In the genomic region with DNA sequence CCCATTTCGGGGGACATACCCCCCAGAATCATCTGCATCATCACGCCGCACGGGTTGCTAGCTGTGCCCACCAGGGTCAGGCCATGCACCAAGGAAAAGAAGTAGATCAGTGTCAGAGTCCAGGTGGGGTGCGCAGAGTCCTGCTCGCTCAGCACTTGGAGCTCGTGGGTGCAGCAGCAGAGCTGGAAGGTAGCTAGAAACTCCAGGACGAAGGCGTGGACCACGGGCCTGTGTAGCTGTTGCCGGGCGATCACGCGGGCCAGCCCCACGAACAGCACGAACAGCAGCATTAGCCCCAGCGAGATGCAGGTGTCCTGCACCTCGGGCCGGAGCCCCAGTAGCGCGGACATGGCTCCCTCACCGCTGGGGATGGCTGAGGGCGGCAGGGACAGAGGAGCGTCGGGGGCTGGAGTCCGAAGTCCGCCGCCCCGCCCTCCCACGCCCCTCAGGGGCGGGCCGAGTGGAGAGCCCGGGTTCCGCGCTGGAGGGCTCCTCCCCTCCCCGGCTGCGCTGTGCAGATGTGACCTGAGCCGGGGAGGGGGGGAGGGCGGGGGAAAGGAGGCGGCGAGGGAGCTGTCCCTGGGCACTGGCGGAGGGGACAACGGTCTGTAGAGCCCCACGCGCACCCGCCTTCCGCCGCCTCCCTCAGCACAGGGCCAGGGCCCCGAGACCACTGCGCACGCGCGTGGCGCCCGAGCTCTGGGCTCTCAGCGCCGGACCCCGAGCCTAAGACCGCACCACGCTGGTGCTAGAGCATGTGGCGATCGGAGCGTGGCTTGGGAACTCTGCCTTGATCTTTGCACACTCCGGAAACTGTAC, we compare ENCODE assay signal across 8 mouse cellular contexts. TPM values are rescaled to one million over a fixed set of nuclear protein-coding genes. Genes with fewer than 3 reads are reported as not detected.
A peak's percentile ranks its signal among the peaks of the same experiment; 100 is the strongest.
DNase-seq lines count a peak whose midpoint lies in the region; ATAC-seq and TF ChIP-seq lines count a peak whose summit lies in the region.

A gene (minus strand): TSS at position 652 of the 819 bp plus-strand sequence.

- no peaks in the 10 kb centered on the region for H3K36me3 ChIP-seq in embryonic facial prominence, embryonic 13.5 days
- H3K36me3 ChIP-seq in heart, adult 2 months (ENCODE audit: control insufficient read depth, insufficient read depth, low read length) = no peaks in the 10 kb centered on the region
- no peaks in the 10 kb centered on the region for H3K36me3 ChIP-seq in kidney, adult 2 months (ENCODE audit: control insufficient read depth, insufficient read depth, low read length)
- H3K36me3 ChIP-seq in limb, embryonic 14.5 days (ENCODE audit: control insufficient read depth, insufficient read depth, low read length) = no peaks in the 10 kb centered on the region
- H3K36me3 ChIP-seq in midbrain, embryonic 16.5 days (ENCODE audit: control insufficient read depth, insufficient read depth, low read length) = no peaks in the 10 kb centered on the region

- H3K4me2 ChIP-seq in embryonic facial prominence, embryonic 13.5 days = peak within 1 kb of the TSS; percentile 95
- peak within 1 kb of the TSS; percentile 92 for H3K4me2 ChIP-seq in limb, embryonic 14.5 days (replicated peaks; ENCODE audit: low read depth, low read length, severe bottlenecking)
- peak within 1 kb of the TSS; percentile 93 for H3K4me2 ChIP-seq in midbrain, embryonic 16.5 days (ENCODE audit: low read length)

- ATAC-seq in embryonic facial prominence, embryonic 13.5 days (ENCODE audit: insufficient number of reproducible peaks, insufficient read depth, low FRiP score, low TSS enrichment, low read depth) = peak; percentile 91
- ATAC-seq in limb, embryonic 14.5 days (ENCODE audit: low FRiP score, low read depth) = peak; percentile 95
- peak; percentile 95 for ATAC-seq in midbrain, embryonic 16.5 days

- no peaks in the 10 kb centered on the region for H3K9me3 ChIP-seq in embryonic facial prominence, embryonic 13.5 days
- no peaks in the 10 kb centered on the region for H3K9me3 ChIP-seq in limb, embryonic 14.5 days (ENCODE audit: control insufficient read depth, low read length)
- H3K9me3 ChIP-seq in midbrain, embryonic 16.5 days (replicated peaks; ENCODE audit: control insufficient read depth, low read length, poor library complexity, severe bottlenecking) = no peaks in the 10 kb centered on the region

- intact Hi-C loops in heart, adult 2 months (cut with DNase I) = no loop called here

- peak within 1 kb of the TSS; percentile 60 for H3K4me3 ChIP-seq in embryonic facial prominence, embryonic 13.5 days
- peak within 1 kb of the TSS; percentile 70 for H3K4me3 ChIP-seq in heart, adult 2 months
- peak within 1 kb of the TSS; percentile 80 for H3K4me3 ChIP-seq in kidney, adult 2 months (ENCODE audit: insufficient read depth, low read depth, low read length)
- peak within 1 kb of the TSS; percentile 64 for H3K4me3 ChIP-seq in limb, embryonic 14.5 days (replicated peaks; ENCODE audit: low read length)
- peak within 1 kb of the TSS; percentile 80 for H3K4me3 ChIP-seq in midbrain, embryonic 16.5 days (ENCODE audit: low read depth, low read length)

- TF ChIP-seq EP300 in heart, adult 2 months (IDR thresholded peaks at IDR 0.05; ENCODE audit: insufficient read depth, low read depth, low read length) = 0 out of 2 replicates have a peak, but pooled peaks have one; percentile 6

- 2% methylated on average over 52 of the region's 64 CpGs for WGBS in embryonic facial prominence, embryonic 13.5 days
- WGBS in heart, adult 2 months = under 1% methylated on average over 61 of the region's 64 CpGs
- WGBS in kidney, adult 2 months = 1% methylated on average over 56 of the region's 64 CpGs
- 0% methylated on average over 36 of the region's 64 CpGs for WGBS in limb, embryonic 14.5 days
- 1% methylated on average over 55 of the region's 64 CpGs for WGBS in midbrain, embryonic 16.5 days

- H3K79me2 ChIP-seq in heart, adult 2 months (replicated peaks; ENCODE audit: control insufficient read depth, insufficient read depth, low read length) = no peaks in the 10 kb centered on the region

- no peak within 1 kb of the TSS for H3K27ac ChIP-seq in embryonic facial prominence, embryonic 13.5 days
- peak within 1 kb of the TSS; percentile 63 for H3K27ac ChIP-seq in heart, adult 2 months
- peak within 1 kb of the TSS; percentile 73; the same call in 1 of the 2 replicates for H3K27ac ChIP-seq in kidney, adult 2 months (ENCODE audit: insufficient read depth, low read depth, low read length)
- no peak within 1 kb of the TSS for H3K27ac ChIP-seq in limb, embryonic 14.5 days (replicated peaks; ENCODE audit: low read depth, low read length)
- H3K27ac ChIP-seq in midbrain, embryonic 16.5 days (ENCODE audit: low read length) = peak within 1 kb of the TSS; percentile 15; the same call in 1 of the 2 replicates

- no peak for TF ChIP-seq CTCF in heart, adult 2 months (IDR thresholded peaks at IDR 0.05)
- TF ChIP-seq CTCF in kidney, adult 2 months (conservative IDR thresholded peaks at IDR 0.05; ENCODE audit: insufficient read depth, insufficient read length, low read depth, low read length) = no peak

- peak; percentile 93 for DNase-seq in 416B (ENCODE audit: low read depth)
- peak; percentile 75 to 82 for DNase-seq in adrenal gland, postnatal 4 days (ENCODE audit: low spot score in 2 of 2)
- peak; percentile 93 to 94 for DNase-seq in heart, adult 2 months
- DNase-seq in kidney, adult 2 months = peak; percentile 96
- DNase-seq in limb, embryonic 14.5 days (ENCODE audit: low spot score) = peak; percentile 79
- peak; percentile 72 to 84 for DNase-seq in spleen, postnatal 10 days (ENCODE audit: low spot score in 2 of 2)

- peaks cover 10% of the 10 kb centered on the region for H3K27me3 ChIP-seq in embryonic facial prominence, embryonic 13.5 days
- no peaks in the 10 kb centered on the region for H3K27me3 ChIP-seq in heart, adult 2 months (ENCODE audit: control insufficient read depth, insufficient read depth, low read length)
- no peaks in the 10 kb centered on the region for H3K27me3 ChIP-seq in kidney, adult 2 months (replicated peaks; ENCODE audit: control insufficient read depth, insufficient read depth, low read length)
- H3K27me3 ChIP-seq in limb, embryonic 14.5 days (ENCODE audit: control insufficient read depth, insufficient read depth, low read length) = no peaks in the 10 kb centered on the region
- no peaks in the 10 kb centered on the region; the same call in 1 of the 2 replicates for H3K27me3 ChIP-seq in midbrain, embryonic 16.5 days (ENCODE audit: control insufficient read depth, insufficient read depth, low read depth, low read length)

- TF ChIP-seq POLR2A in heart, adult 2 months (IDR thresholded peaks at IDR 0.05; ENCODE audit: insufficient read depth, low read depth, low read length) = peak; percentile 56
- peak; percentile 67 for TF ChIP-seq POLR2A in kidney, adult 2 months (IDR thresholded peaks at IDR 0.05; ENCODE audit: low read depth, low read length)
- no peak for TF ChIP-seq POLR2A in limb, embryonic 14.5 days (IDR thresholded peaks at IDR 0.05; ENCODE audit: borderline replicate concordance, extremely low read depth, insufficient read depth, insufficient read length)

- peak within 1 kb of the TSS; percentile 77 for H3K9ac ChIP-seq in embryonic facial prominence, embryonic 13.5 days
- H3K9ac ChIP-seq in heart, adult 2 months (ENCODE audit: low read depth, low read length) = peak within 1 kb of the TSS; percentile 72
- peak within 1 kb of the TSS; percentile 64 for H3K9ac ChIP-seq in limb, embryonic 14.5 days (ENCODE audit: low read depth, low read length, severe bottlenecking)
- H3K9ac ChIP-seq in midbrain, embryonic 16.5 days (ENCODE audit: low read depth, low read length) = peak within 1 kb of the TSS; percentile 82

- H3K4me1 ChIP-seq in embryonic facial prominence, embryonic 13.5 days = peaks cover 10% of the 10 kb centered on the region
- peaks cover 3% of the 10 kb centered on the region; the same call in 1 of the 2 replicates for H3K4me1 ChIP-seq in heart, adult 2 months (ENCODE audit: control insufficient read depth, insufficient read depth, low read length)
- peaks cover 3% of the 10 kb centered on the region; the same call in 1 of the 2 replicates for H3K4me1 ChIP-seq in kidney, adult 2 months (ENCODE audit: control insufficient read depth, insufficient read depth, low read length)
- H3K4me1 ChIP-seq in limb, embryonic 14.5 days (ENCODE audit: control insufficient read depth, insufficient read depth, low read length) = peaks cover 6% of the 10 kb centered on the region; the same call in 1 of the 2 replicates
- H3K4me1 ChIP-seq in midbrain, embryonic 16.5 days (ENCODE audit: control insufficient read depth, insufficient read depth, low read length) = peaks cover 14% of the 10 kb centered on the region

RNA-seq across cellular contexts. Expression of the gene that starts here (rescaled TPM):
- total RNA-seq in adrenal gland, postnatal 4 days (2021) = 10 to 100 TPM in 1 of 2 experiments, 1 to 10 TPM in 1; 8.9 to 10.3 TPM
- polyA plus RNA-seq in embryonic facial prominence, embryonic 13.5 days (2015; fragmentation: Nextera tagmentation; extraction: Ambion mirVana) = 4.9 and 5.5 TPM in 2 replicates
- total RNA-seq in heart, adult 2 months (2021) = 1 to 10 TPM in 1 of 2 experiments, under 1 TPM in 1; 0.91 to 1.6 TPM
- 2.6 and 3.0 TPM in 2 replicates for polyA plus RNA-seq in heart, adult 2 months (2012; rRNA removed)
- 62.0 and 65.9 TPM in 2 replicates for polyA plus RNA-seq in kidney, adult 2 months (2012; rRNA removed)
- 2.2 and 2.5 TPM in 2 replicates for polyA plus RNA-seq in limb, embryonic 14.5 days (2012; rRNA removed)
- polyA plus RNA-seq in limb, embryonic 14.5 days (2014; fragmentation: Nextera tagmentation; extraction: Ambion mirVana) = 3.4 and 4.2 TPM in 2 replicates
- polyA plus RNA-seq in midbrain, embryonic 16.5 days (2015; fragmentation: Nextera tagmentation; extraction: Ambion mirVana) = 15.2 and 18.5 TPM in 2 replicates

Comparison
In these comparisons a context has a peak if more than half of its experiments do, and no peak if none do; other contexts are left out.
1. H3K27ac ChIP-seq: peak in heart, adult 2 months (single experiment), kidney, adult 2 months (single experiment) and midbrain, embryonic 16.5 days (single experiment); none in embryonic facial prominence, embryonic 13.5 days (single experiment) and limb, embryonic 14.5 days (single experiment).
2. Peak in every context shown above with its lines, with median percentiles within 50 percentile points of each other: DNase-seq, ATAC-seq, H3K4me2 ChIP-seq, H3K4me3 ChIP-seq and H3K9ac ChIP-seq.